Mouse (Mus musculus) bone marrow, adult 2 months (tissue): ENCODE results near the gene Cybrd1.

ENCODE experiments used
- CTCF ChIP-seq: fragments of 200-500 bp; IDR thresholded peaks from 2 replicates; pipeline ENCODE4 v1.5.1; 2011; ENCODE audit warnings: low read length, control low read depth; ENCODE audit not compliant: control insufficient read depth, insufficient read depth
- POLR2A ChIP-seq: fragments of 200-500 bp; IDR thresholded peaks from 2 replicates; pipeline ENCODE4 v1.6.1; 2011; ENCODE audit warnings: low read depth, mild to moderate bottlenecking, control low read depth, low read length, borderline replicate concordance; ENCODE audit not compliant: control insufficient read depth

- TF ChIP-seq CTCF = no peak
- TF ChIP-seq POLR2A = no peak
These were observed 10.5 kb upstream of the Cybrd1 start for GRCm38 (mm10) chr2:71107225-71107624.
